Mouse (Mus musculus) olfactory bulb, adult 2 months (tissue): ENCODE data around the gene Inhbe. TPM values are rescaled to one million over a fixed set of nuclear protein-coding genes. Genes with fewer than 3 reads are reported as not detected.
"Not testable (repeated sequence)": the region's sequence is repeated elsewhere in the genome, so short reads cannot be mapped to it uniquely, and the experiment has no call there.

Source experiments
- H3K27ac ChIP-seq: fragments of 200-500 bp; 2 replicates; pipeline ENCODE4 v1.5.1; 2012; ENCODE audit warnings: low read depth, low read length; ENCODE audit not compliant: insufficient read depth
- H3K4me1 ChIP-seq: fragments of 200-500 bp; 2 replicates; pipeline ENCODE4 v1.6.1; 2012; ENCODE audit warnings: low read length; ENCODE audit not compliant: control insufficient read depth, insufficient read depth
- H3K4me3 ChIP-seq: fragments of 200-500 bp; 2 replicates; pipeline ENCODE4 v1.5.1; 2012; ENCODE audit warnings: mild to moderate bottlenecking, low read depth, low read length, moderate library complexity; ENCODE audit not compliant: insufficient read depth
- CTCF ChIP-seq: fragments of 200-500 bp; IDR thresholded peaks from 2 replicates; pipeline ENCODE4 v1.5.1; 2012; ENCODE audit warnings: low read depth, mild to moderate bottlenecking, low read length, moderate library complexity; ENCODE audit not compliant: insufficient read depth
- POLR2A ChIP-seq: fragments of 200-500 bp; IDR thresholded peaks from 2 replicates; pipeline ENCODE4 v1.6.1; 2012; ENCODE audit warnings: mild to moderate bottlenecking, low read depth, low read length, moderate library complexity; ENCODE audit not compliant: insufficient read depth
- WGBS: fragments of 180-500 bp; shearing (Covaris S2); methylation state at CpG from one replicate; pipeline ENCODE4 v1.1.7; 2018; 5-methylcytosine and 5-hydroxymethylcytosine counted together
- polyA plus RNA-seq: library from polyadenylated mRNA; stranded (reverse); fragments of >200 nt; gene quantifications from 2 replicates; pipeline ENCODE4 v1.2.4, GENCODE M21; 2012; ENCODE audit warnings: low replicate concordance; ENCODE audit not compliant: missing spikeins, insufficient read depth, insufficient read length

Gene Inhbe
- polyA plus RNA-seq, 1 experiment = not detected

GRCm38 (mm10) chr10:127317277-127317676, 36.9 kb downstream of the Inhbe start:
- TF ChIP-seq POLR2A (no peak), CTCF (no peak)
- H3K4me1 ChIP-seq = no peaks in the 10 kb centered on the region
- no peak overlapping the region for H3K4me3 ChIP-seq
- 86% methylated on average over 2 of the region's 2 CpGs for WGBS
- H3K27ac ChIP-seq = no peak overlapping the region

GRCm38 (mm10) chr10:127314950-127315349, 39.3 kb downstream of the Inhbe start:
- 79% methylated on average over 1 of the region's 1 CpGs for WGBS
- H3K4me3 ChIP-seq, H3K4me1 ChIP-seq, H3K27ac ChIP-seq: not testable (repeated sequence)

- not testable (repeated sequence) for H3K27ac ChIP-seq, H3K4me1 ChIP-seq, H3K4me3 ChIP-seq
- WGBS = 95% methylated on average over 5 of the region's 5 CpGs
Observed at GRCm38 (mm10) chr10:127313516-127313915, 40.7 kb downstream of the Inhbe start.

- H3K4me3 ChIP-seq = no peak overlapping the region
- H3K4me1 ChIP-seq = 0 out of 2 replicates have a peak, but pooled peaks cover 3% of the 10 kb centered on the region
- no peak overlapping the region for H3K27ac ChIP-seq
- WGBS = 78% methylated on average over 4 of the region's 4 CpGs
- TF ChIP-seq CTCF (no peak), POLR2A (no peak)
Observed at GRCm38 (mm10) chr10:127312858-127313257, 41.4 kb downstream of the Inhbe start.

- H3K4me3 ChIP-seq = peak overlapping the region; percentile 72
- WGBS = under 1% methylated on average over 4 of the region's 4 CpGs
Observed at GRCm38 (mm10) chr10:127312356-127312676, 41.9 kb downstream of the Inhbe start.

GRCm38 (mm10) chr10:127311476-127312355, 42.5 kb downstream of the Inhbe start, which contains the start of gene Mars:
TSS of gene Mars (minus strand) at chr10:127311786.
- peak within 1 kb of the TSS; percentile 30; the same call in 1 of the 2 replicates for H3K27ac ChIP-seq
- peak within 1 kb of the TSS; percentile 72 for H3K4me3 ChIP-seq
- WGBS = under 1% methylated on average over 65 of the region's 65 CpGs
- H3K4me1 ChIP-seq = 0 out of 2 replicates have a peak, but pooled peaks cover 3% of the 10 kb centered on the region
- TF ChIP-seq CTCF (no peak), POLR2A (peak; percentile 58; the same call in 1 of the 2 replicates)

More at GRCm38 (mm10) chr10:127312356-127312676, 41.9 kb downstream of the Inhbe start:
- Histone ChIP-seq H3K27ac (peak overlapping the region; percentile 13; the same call in 1 of the 2 replicates), H3K4me1 (0 out of 2 replicates have a peak, but pooled peaks cover 3% of the 10 kb centered on the region)
- TF ChIP-seq CTCF (peak; percentile 75; the same call in 1 of the 2 replicates), POLR2A (no peak)

GRCm38 (mm10) chr10:127310523-127311475, 43.4 kb downstream of the Inhbe start:
- 35% methylated on average over 23 of the region's 23 CpGs for WGBS
- H3K4me3 ChIP-seq = peak overlapping the region; percentile 72
- H3K27ac ChIP-seq = 0 out of 2 replicates have a peak overlapping the region, but pooled peaks have one; percentile 30
- 0 out of 2 replicates have a peak, but pooled peaks cover 3% of the 10 kb centered on the region for H3K4me1 ChIP-seq
- TF ChIP-seq POLR2A = no peak
- no peak for TF ChIP-seq CTCF

GRCm38 (mm10) chr10:127309167-127309566, 45.0 kb downstream of the Inhbe start:
- not testable (repeated sequence) for H3K4me1 ChIP-seq, H3K27ac ChIP-seq, H3K4me3 ChIP-seq
- WGBS = 77% methylated on average over 3 of the region's 3 CpGs

GRCm38 (mm10) chr10:127303136-127303535, 51.1 kb downstream of the Inhbe start:
- TF ChIP-seq CTCF (no peak), POLR2A (no peak)
- WGBS = 92% methylated on average over 11 of the region's 11 CpGs
- Histone ChIP-seq H3K4me3 (no peak overlapping the region), H3K27ac (no peak overlapping the region), H3K4me1 (no peaks in the 10 kb centered on the region)
